8 mouse cellular contexts compared by ENCODE assay signal in genomic region chr5:124028680-124029079, GRCm38 (mm10). TPM values are rescaled to one million over a fixed set of nuclear protein-coding genes. Genes with fewer than 3 reads are reported as not detected.
DNase-seq lines count a peak whose midpoint lies in the region; ATAC-seq and TF ChIP-seq lines count a peak whose summit lies in the region.

No protein-coding gene starts in this region.

- peaks cover 6% of the 10 kb centered on the region; the same call in 1 of the 2 replicates for H3K36me3 ChIP-seq in neural tube, embryonic 12.5 days
- H3K36me3 ChIP-seq in hindbrain, postnatal 0 days (ENCODE audit: insufficient read depth, low read length), result no peaks in the 10 kb centered on the region
- no peaks in the 10 kb centered on the region for H3K36me3 ChIP-seq in kidney, adult 2 months (ENCODE audit: control insufficient read depth, insufficient read depth, low read length)

- peaks cover 66% of the 10 kb centered on the region for H3K4me1 ChIP-seq in neural tube, embryonic 12.5 days
- peaks cover 43% of the 10 kb centered on the region for H3K4me1 ChIP-seq in hindbrain, postnatal 0 days (ENCODE audit: insufficient read depth, low read length)
- peaks cover 47% of the 10 kb centered on the region for H3K4me1 ChIP-seq in olfactory bulb, adult 2 months (ENCODE audit: control insufficient read depth, insufficient read depth, low read length)
- H3K4me1 ChIP-seq in kidney, adult 2 months (ENCODE audit: control insufficient read depth, insufficient read depth, low read length), result peaks cover 36% of the 10 kb centered on the region

- no peak for TF ChIP-seq POLR2A in olfactory bulb, adult 2 months (IDR thresholded peaks at IDR 0.05; ENCODE audit: insufficient read depth, low read depth, low read length)
- no peak for TF ChIP-seq POLR2A in kidney, adult 2 months (IDR thresholded peaks at IDR 0.05; ENCODE audit: low read depth, low read length)

- WGBS in neural tube, embryonic 12.5 days, result 39% methylated on average over 7 of the region's 7 CpGs
- WGBS in hindbrain, postnatal 0 days, result 29% methylated on average over 7 of the region's 7 CpGs
- 21% methylated on average over 7 of the region's 7 CpGs for WGBS in olfactory bulb, adult 2 months
- WGBS in kidney, adult 2 months, result 83% methylated on average over 7 of the region's 7 CpGs

- H3K4me3 ChIP-seq in neural tube, embryonic 12.5 days, result 0 out of 2 replicates have a peak overlapping the region, but pooled peaks have one; percentile 9
- H3K4me3 ChIP-seq in hindbrain, postnatal 0 days (ENCODE audit: low read length), result peak overlapping the region; percentile 93
- H3K4me3 ChIP-seq in olfactory bulb, adult 2 months (ENCODE audit: insufficient read depth, low read depth, low read length), result no peak overlapping the region
- H3K4me3 ChIP-seq in kidney, adult 2 months (ENCODE audit: insufficient read depth, low read depth, low read length), result no peak overlapping the region

- no peaks in the 10 kb centered on the region for H3K9me3 ChIP-seq in neural tube, embryonic 12.5 days
- H3K9me3 ChIP-seq in hindbrain, postnatal 0 days (ENCODE audit: low read length), result no peaks in the 10 kb centered on the region

- peak; percentile 22 for DNase-seq in cerebellum, adult 9-10 months
- no peak for DNase-seq in cerebellum, adult 11-12 months
- no peak for DNase-seq in neural tube, embryonic 10.5 days (ENCODE audit: extremely low spot score, low spot score)
- no peak for DNase-seq in hindbrain, postnatal 0 days (ENCODE audit: low spot score)
- DNase-seq in embryo, embryonic 10 days (ENCODE audit: low spot score), result no peak
- DNase-seq in kidney, adult 2 months, result no peak

- peak overlapping the region; percentile 89 for H3K4me2 ChIP-seq in neural tube, embryonic 12.5 days (replicated peaks)
- H3K4me2 ChIP-seq in hindbrain, postnatal 0 days (ENCODE audit: low read depth, low read length), result peak overlapping the region; percentile 84

- H3K27me3 ChIP-seq in neural tube, embryonic 12.5 days (replicated peaks), result no peaks in the 10 kb centered on the region
- no peaks in the 10 kb centered on the region for H3K27me3 ChIP-seq in hindbrain, postnatal 0 days (ENCODE audit: insufficient read depth, low read length)
- no peaks in the 10 kb centered on the region for H3K27me3 ChIP-seq in kidney, adult 2 months (replicated peaks; ENCODE audit: control insufficient read depth, insufficient read depth, low read length)

- H3K27ac ChIP-seq in neural tube, embryonic 12.5 days, result no peak overlapping the region
- peak overlapping the region; percentile 95; the same call in 1 of the 2 replicates for H3K27ac ChIP-seq in hindbrain, postnatal 0 days
- 0 out of 2 replicates have a peak overlapping the region, but pooled peaks have one; percentile 2 for H3K27ac ChIP-seq in olfactory bulb, adult 2 months (ENCODE audit: insufficient read depth, low read depth, low read length)
- H3K27ac ChIP-seq in kidney, adult 2 months (ENCODE audit: insufficient read depth, low read depth, low read length), result no peak overlapping the region

- no peak for ATAC-seq in neural tube, embryonic 12.5 days (ENCODE audit: low FRiP score, low read depth)
- no peak for ATAC-seq in hindbrain, postnatal 0 days

- 0 out of 2 replicates have a peak overlapping the region, but pooled peaks have one; percentile 26 for H3K9ac ChIP-seq in neural tube, embryonic 12.5 days
- peak overlapping the region; percentile 19; the same call in 1 of the 2 replicates for H3K9ac ChIP-seq in hindbrain, postnatal 0 days (replicated peaks; ENCODE audit: low read length)

- TF ChIP-seq CTCF in hindbrain, postnatal 0 days (IDR thresholded peaks at IDR 0.05; ENCODE audit: low read depth), result no peak
- TF ChIP-seq CTCF in olfactory bulb, adult 2 months (IDR thresholded peaks at IDR 0.05; ENCODE audit: insufficient read depth, low read depth, low read length), result no peak
- no peak for TF ChIP-seq CTCF in kidney, adult 2 months (conservative IDR thresholded peaks at IDR 0.05; ENCODE audit: insufficient read depth, insufficient read length, low read depth, low read length)

RNA-seq across cellular contexts. Expression of gene Vps37b, which starts 3.4 kb away (rescaled TPM):
- polyA plus RNA-seq in neural tube, embryonic 12.5 days (2016; fragmentation: Nextera tagmentation; extraction: Ambion mirVana), result 70.9 and 71.2 TPM in 2 replicates
- total RNA-seq in hindbrain, postnatal 0 days (2014; rRNA removed), result 104 and 110 TPM in 2 replicates
- polyA plus RNA-seq in hindbrain, postnatal 0 days (2015; fragmentation: Nextera tagmentation; extraction: Ambion mirVana), result 94.0 and 95.1 TPM in 2 replicates
- polyA plus RNA-seq in olfactory bulb, adult 2 months (2012; ENCODE audit: insufficient read depth, insufficient read length, low replicate concordance, missing spikeins), result not detected in 2 replicates
- polyA plus RNA-seq in kidney, adult 2 months (2012; rRNA removed), result 22.6 and 24.1 TPM in 2 replicates

RNA-seq across cellular contexts. Expression of gene Hip1r, which starts 55.3 kb away (rescaled TPM):
- 12.6 and 14.6 TPM in 2 replicates for polyA plus RNA-seq in neural tube, embryonic 12.5 days (2016; fragmentation: Nextera tagmentation; extraction: Ambion mirVana)
- 46.9 and 65.5 TPM in 2 replicates for total RNA-seq in hindbrain, postnatal 0 days (2014; rRNA removed)
- 32.6 and 33.9 TPM in 2 replicates for polyA plus RNA-seq in hindbrain, postnatal 0 days (2015; fragmentation: Nextera tagmentation; extraction: Ambion mirVana)
- not detected in 2 replicates for polyA plus RNA-seq in olfactory bulb, adult 2 months (2012; ENCODE audit: insufficient read depth, insufficient read length, low replicate concordance, missing spikeins)
- polyA plus RNA-seq in kidney, adult 2 months (2012; rRNA removed), result 18.3 and 19.2 TPM in 2 replicates

Comparison
In these comparisons a context has a peak if more than half of its experiments do, and no peak if none do; other contexts are left out.
1. H3K27ac ChIP-seq: peak in hindbrain, postnatal 0 days (single experiment) and olfactory bulb, adult 2 months (single experiment); none in neural tube, embryonic 12.5 days (single experiment) and kidney, adult 2 months (single experiment).
2. H3K4me3 ChIP-seq: peak in neural tube, embryonic 12.5 days (single experiment) and hindbrain, postnatal 0 days (single experiment); none in olfactory bulb, adult 2 months (single experiment) and kidney, adult 2 months (single experiment).
3. RNA of gene Vps37b, which starts 3.4 kb away (polyA plus RNA-seq): 94.0 to 95.1 TPM in hindbrain, postnatal 0 days, 70.9 to 71.2 TPM in neural tube, embryonic 12.5 days and 22.6 to 24.1 TPM in kidney, adult 2 months; not detected in olfactory bulb, adult 2 months; every median in the first group is over 10 times any median in the second.
4. RNA of gene Hip1r, which starts 55.3 kb away (polyA plus RNA-seq): 32.6 to 33.9 TPM in hindbrain, postnatal 0 days, 18.3 to 19.2 TPM in kidney, adult 2 months and 12.6 to 14.6 TPM in neural tube, embryonic 12.5 days; not detected in olfactory bulb, adult 2 months; every median in the first group is over 10 times any median in the second.